Mouse (Mus musculus) liver, adult (tissue): ENCODE measurements at regions not wholly inside any gene's neighbourhood (a gene's known extent, or its start where the extent isn't known, plus 50 kb on each side); places are given as distances from the start of the nearest gene placed in this dataset.

Experiments
- GATA4 ChIP-seq: IDR thresholded peaks from 2 replicates; pipeline ENCODE4 v1.6.1; 2014; ENCODE audit warnings: mild to moderate bottlenecking, low read length; ENCODE audit not compliant: insufficient replicate concordance

GRCm38 (mm10) chr8:25361420-25361819, 537.3 kb upstream of the Adam5 start:
- TF ChIP-seq GATA4, result no peak

GRCm38 (mm10) chr8:25358539-25359165, 534.5 kb upstream of the Adam5 start:
- TF ChIP-seq GATA4, result no peak

GRCm38 (mm10) chr8:25353822-25354770, 529.9 kb upstream of the Adam5 start:
- no peak for TF ChIP-seq GATA4

DNA sequence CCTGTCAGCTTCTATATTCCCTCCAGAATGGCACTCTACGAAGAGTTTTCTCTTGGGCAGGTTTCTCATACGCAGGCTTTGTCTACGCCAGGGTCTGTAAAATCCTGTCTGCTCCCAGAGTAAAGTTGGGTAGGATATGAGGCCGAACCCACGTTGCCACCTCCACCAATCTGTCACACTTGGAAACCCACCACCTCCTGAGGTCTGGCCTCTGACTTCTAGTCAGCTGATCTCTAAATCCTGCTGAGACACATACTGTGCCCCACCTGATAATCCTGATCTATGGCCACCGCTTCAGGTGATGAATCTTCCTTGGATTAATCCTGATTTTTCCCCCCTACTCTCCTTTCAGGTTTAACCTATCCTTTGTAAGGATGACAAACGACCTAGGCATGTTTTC, 529.2 kb upstream of the Adam5 start:
- no peak for TF ChIP-seq GATA4

GRCm38 (mm10) chr8:25348003-25348683, 524.0 kb upstream of the Adam5 start:
- TF ChIP-seq GATA4, result no peak

DNA sequence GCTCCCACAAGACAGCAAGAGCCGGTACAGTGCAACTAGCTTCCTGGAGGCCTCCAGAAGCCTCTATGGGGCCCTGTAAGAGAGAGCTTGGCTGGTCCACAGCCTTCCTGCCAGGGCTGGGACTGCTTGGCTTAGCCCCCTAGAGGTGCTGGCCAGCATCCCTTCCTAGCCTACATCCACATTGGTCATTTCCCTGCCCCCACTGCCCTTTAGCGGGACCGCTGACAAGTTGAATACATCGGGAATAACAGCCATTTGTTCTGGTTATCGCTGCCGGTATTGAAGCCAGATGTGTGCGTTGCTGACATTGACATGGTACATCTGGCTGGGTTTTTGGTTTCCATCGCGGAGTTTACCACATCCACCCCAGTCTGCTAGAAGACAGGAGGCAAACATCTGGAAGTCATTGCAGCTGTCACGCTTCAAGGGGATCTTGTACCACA, 519.0 kb upstream of the Adam5 start:
- TF ChIP-seq GATA4, result no peak

- TF ChIP-seq GATA4, result no peak
These were observed 518.3 kb upstream of the Adam5 start for GRCm38 (mm10) chr8:25342501-25342900.

GRCm38 (mm10) chr8:25341225-25341624, 517.1 kb upstream of the Adam5 start:
- TF ChIP-seq GATA4, result no peak

DNA sequence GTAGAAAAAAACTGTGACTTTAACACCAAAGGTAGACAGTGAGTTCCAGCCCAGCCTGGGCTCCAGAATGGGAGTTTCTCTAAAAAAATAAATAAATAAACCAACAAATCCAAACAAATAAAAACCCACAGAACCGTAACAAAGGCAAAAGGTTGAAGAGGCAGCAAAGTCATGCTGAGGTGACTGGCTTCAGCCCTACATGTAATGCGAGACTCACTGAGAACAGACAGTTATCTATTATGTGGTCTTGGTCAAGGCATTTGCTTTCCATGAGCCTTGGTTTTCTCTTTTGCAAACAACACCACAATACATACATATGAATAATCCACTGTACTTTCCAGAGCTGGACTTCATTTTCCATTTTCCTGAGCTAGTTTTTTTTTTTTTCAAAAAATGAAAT, 516.6 kb upstream of the Adam5 start:
- TF ChIP-seq GATA4, result no peak

DNA sequence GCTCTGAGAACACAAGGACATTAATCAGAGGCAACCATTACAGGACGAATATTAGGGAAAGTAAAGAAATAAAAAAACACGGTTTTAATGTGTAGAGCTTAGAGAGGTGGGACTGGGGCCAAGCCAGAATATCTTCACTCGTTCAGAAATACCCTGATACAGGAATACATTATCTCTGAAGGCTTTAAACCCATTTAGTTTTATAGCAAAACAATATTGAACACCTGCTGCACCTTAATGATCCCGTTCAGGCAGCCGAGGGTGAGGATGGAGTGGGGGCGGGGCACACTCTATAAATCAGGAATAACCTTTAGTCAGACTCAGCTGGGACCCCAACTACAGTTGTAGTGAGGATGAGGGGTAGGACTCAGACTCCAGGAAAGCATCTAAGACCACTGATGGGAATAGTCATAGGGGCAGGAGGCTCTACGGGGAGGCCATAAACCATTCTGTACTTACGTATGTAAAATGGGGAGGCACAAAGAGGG, 508.0 kb upstream of the Adam5 start:
- no peak for TF ChIP-seq GATA4

DNA sequence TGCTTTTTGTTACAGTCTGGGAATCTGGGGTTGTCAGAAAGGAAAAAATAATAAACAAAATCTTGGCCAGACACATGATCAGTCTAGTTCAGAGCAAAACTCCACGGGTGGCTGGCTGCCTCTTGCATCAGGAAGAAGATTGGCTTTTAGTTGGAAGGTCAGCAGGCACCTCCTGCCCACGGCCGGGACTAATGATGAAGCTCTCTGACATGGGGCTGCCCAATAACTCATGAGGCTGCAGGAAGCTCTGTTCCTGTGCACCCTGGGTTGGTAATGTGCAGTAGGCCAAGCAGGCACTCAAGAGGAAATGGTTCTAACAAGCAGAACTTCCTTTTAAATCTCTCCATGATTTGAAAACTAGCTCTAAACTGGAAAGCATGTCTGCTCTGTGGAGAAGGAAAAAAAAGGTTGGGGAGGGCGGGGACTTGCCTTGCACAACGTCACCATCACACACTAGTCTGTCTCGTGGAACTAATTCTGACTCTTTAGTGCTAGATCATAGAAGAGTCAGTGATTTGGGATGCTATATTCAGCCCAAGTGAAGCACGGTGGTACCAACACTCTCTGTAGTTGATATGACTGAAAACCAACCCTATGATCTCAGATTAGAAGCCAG, 507.1 kb upstream of the Adam5 start:
- TF ChIP-seq GATA4, result no peak

DNA sequence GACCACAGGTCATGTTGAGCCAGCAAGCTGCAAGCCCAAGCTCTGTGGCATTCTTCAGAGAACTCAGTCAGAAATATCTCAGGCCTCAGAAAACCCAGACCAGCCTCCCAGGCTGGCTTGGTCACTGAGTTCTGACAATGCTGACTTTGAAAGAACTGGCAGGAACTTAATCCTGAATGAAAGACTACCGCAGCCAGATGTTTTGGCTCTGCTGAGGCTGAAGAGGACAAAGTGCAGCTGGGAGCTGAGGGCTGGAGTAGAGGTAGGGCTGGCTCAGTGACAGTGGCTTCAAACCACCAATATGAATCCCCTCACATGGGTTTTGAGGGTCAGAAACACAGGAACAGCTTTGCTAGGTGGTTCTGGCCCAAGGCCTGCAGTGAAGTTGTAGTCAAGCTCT, 505.6 kb upstream of the Adam5 start:
- TF ChIP-seq GATA4, result no peak

DNA sequence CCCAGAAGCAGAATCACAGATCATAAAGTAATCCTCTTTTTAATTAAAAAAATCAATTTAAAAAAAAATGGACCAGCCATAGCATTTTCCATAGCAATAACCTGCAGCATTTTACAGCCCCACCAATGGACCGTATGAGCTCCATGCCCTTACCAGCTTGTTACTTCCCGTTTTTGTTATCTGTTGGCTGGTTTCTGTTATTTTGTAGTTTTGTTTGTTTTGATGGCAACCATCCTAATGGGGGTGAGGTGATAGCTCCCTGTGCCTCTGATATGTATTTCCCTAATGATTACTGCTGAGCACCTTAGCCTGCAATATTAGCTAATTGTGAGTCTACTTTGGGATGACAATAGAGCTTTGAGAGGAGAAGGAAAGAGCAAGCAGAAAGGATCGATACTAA, 504.1 kb upstream of the Adam5 start:
- no peak for TF ChIP-seq GATA4

DNA sequence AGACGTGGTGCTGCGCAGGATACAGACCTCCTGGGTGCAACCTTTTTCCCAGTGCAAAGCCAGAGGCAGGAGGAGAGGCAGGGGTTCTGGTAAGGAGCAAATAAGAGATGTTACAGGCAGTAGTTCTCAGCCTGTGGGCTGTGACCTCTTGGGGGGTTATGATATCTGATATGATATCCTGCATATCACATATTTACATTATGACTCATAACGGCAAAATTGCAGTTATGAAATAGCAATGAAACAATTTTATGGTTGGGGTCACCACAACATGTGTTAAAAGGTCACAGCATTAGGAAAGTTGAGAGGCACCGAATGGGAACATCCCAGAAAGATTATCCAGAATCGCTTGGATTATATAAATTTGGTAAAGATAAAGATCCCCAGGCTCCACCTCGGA, 502.8 kb upstream of the Adam5 start:
- TF ChIP-seq GATA4, result no peak

GRCm38 (mm10) chr8:25326257-25326656, 502.1 kb upstream of the Adam5 start:
- TF ChIP-seq GATA4, result no peak
